Mouse (Mus musculus): ENCODE results near the gene Fam129c.
A peak's percentile ranks its signal among the peaks of the same experiment; 100 is the strongest.

Fam129c gene

DNA sequence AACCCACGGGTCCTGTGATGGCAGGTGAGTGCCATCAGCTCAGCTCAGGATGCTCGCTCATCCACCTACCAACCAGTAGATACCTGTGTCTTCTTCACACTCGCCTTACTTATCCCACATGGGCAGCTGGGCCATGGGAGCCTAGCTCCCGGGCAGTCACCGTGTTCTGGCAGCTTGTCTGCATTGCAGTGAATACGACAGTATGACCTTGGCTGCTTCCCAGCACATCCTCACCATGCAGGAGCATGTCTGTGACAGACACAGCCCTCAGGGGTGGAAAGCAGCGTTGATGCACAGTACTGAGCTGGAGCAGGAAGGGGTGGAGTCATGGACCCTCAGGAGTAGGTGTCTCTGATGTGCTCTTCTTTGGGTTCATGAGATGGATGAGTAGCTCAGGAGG is 23.0 kb upstream of the Fam129c start:
- no peak for DNase-seq (ENCODE audit: low spot score)

DNA sequence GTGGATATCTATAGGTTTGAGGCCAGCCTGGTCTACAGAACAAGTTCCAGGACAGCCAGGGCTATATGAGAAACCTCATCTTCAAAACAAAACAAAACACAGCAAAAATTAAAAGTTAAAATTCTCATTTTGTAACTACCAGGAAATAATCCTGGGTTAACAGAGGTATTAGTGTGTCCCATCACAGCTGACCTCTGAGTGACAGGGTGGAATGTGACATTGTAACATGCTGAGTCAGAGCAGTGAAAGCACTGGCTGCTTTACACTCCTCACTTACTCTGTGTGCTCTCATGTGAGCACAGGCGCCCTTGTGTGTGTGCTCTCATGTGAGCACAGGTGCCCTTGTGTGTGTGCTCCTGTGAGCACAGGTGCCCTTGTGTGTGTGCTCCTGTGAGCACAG is 22.4 kb upstream of the Fam129c start:
- no peak for DNase-seq (ENCODE audit: low spot score)

DNA sequence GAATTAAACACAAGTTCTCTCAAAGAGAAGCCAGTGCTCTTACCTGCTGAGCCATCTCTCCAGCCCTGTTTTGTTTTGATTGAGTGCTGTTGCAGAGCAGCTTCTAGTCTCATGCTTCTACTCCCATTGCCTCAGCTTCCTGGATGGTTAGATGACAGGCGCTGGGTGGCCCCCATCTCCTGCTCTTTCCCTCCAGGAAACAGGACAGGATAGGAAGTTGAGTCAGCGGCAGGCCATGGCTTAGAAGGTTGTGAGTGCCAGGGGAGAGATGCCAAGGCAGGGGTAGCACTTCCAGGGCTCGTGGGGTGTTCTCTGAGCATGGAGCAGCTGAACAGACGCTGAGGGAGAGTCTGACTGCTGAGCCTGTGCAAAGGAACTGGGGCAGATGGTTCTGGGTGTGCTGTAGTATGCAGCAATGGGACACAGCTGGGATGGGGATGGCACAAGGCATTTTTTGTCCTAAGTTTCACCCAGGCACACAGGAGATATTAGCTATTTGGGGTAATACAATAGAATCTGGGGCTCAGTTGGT is 19.5 kb upstream of the Fam129c start:
- no peak for DNase-seq (ENCODE audit: low spot score)

DNA sequence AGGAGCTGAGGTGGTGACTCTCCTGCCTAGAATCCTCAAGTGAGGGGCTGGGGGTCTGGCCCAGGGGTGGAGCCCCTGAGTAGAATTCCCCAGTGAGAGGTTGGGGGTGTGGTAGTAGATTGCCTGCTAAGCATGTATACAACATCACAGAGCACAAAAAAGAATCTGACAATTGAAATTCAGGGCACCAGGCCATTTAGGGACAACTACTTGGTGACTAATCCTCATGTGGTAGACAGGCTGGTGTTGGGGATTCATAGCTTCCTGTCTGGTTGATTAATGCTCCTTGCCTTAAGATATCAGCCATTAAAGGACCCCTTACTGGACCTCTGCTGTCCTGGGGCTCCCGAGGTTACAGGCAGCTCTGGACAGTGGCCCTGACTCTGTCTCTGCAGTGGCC is 18.4 kb upstream of the Fam129c start:
- DNase-seq (ENCODE audit: low spot score) = no peak

DNA sequence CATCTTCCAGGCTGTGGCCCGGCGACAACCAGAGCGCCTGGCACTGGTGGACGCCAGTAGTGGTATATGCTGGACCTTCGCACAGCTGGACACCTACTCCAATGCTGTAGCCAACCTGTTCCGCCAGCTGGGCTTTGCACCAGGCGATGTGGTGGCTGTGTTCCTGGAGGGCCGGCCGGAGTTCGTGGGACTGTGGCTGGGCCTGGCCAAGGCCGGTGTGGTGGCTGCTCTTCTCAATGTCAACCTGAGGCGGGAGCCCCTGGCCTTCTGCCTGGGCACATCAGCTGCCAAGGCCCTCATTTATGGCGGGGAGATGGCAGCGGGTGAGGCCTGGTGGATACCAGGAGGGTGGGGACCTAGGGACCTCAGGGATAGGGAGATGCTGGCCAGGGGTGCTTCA is 18.0 kb upstream of the Fam129c start:
- no peak for DNase-seq (ENCODE audit: low spot score)

DNA sequence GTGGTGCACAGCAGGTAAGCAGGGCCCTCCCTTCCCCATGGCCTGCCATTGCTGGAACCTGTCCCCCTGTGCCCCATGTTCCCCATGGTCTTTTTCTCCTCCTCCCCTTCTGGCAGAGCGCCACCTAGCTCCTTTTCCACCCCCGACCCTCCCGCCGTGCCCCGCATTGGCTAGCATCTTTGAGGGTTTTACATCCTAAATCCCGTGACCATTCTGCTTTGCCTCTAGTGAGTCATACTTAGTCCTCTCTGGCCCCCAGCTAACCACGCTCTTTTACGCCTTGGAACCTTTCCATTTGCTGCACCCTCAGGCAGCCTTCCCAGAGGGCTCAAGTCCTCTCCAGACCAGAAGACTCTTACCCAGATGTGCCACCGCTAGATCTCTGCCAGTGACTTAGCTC is 17.2 kb upstream of the Fam129c start:
- DNase-seq (ENCODE audit: low spot score) = no peak

DNA sequence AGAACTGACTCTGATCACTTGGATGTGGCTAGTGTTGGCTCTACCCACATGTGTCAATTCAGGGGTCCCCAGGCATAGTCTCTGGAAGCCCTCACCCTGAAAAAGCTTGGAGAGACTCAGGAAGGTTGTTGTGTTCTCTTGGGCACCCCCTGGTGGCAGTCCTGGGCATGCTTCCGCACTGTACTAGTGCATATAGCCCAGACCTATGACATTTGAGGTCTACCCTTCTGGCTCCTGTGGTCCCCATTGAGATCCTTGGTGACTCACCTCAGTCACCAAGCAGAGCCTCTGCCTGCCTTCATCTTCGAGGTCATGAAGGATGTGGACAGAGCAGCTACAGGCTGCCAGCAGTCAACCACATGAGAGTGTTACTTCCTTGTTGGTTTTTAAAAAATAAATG is 10.6 kb upstream of the Fam129c start:
- DNase-seq (ENCODE audit: low spot score) = no peak

DNA sequence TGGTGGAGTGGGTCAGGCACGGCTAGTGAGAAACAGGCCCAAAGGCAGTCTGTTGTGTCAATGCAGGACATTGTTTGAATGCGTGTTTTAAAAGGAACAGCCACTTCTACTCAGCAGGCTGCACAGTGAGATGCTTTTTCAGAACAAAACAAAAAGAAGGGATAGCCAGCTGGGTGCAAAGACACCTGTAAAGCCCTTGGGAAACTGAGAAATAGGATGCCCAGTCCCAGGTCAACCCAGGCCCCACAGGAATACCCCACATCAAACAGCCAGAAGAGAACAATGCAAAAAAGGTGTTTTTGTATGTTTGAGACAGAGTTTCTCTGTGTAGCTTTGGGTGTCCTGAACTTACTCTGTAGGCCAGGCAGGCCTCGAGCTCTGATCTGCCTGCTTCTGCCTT is 8.7 kb upstream of the Fam129c start:
- no peak for DNase-seq (ENCODE audit: low spot score)

- no peak for DNase-seq (ENCODE audit: low spot score)
Measured at GRCm38 (mm10) chr8:71591017-71591416, 6.4 kb upstream of the Fam129c start.

DNA sequence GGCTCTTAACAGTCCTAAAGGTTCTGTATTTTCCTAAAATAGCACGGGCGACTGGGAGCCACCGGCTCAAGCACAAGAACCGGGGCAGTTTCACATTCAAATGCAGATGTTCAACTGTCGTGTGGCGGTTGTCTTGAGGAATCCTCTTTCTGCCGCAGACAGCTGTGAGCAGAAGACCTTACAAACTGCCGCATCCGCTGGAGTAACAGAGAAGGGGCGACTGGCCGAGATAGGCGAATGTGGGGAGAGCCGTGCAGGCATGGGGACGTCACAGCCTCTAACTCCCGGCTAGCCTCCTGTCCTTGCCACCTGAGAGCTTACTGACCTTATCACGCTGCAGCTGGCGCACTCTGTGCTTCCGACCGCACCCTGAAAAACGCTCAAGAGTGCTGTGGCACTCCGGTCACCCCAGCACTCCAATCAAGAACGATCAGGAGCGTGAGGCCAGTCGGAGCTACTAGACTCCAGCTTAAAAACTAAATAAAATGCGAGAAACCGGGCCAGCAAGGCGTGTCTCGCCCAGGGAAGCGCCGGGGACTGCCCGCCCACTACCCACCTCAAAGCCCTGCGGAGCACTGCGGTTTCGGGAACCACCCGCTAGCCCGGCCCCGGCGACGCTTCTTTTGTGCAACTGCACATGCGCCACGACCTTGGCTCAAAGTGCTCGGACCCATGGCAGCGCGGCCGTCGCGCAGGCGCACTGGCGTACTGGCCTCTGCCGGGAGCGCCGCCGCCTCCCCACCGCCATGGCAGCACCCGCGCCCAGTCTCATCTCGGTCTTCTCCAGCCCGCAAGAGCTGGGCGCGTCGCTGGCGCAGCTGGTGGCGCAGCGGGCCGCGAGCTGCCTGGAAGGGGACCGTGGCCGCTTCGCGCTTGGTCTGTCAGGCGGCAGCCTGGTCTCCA is 5.7 kb upstream of the Fam129c start, which contains the start of gene Pgls:
Gene Pgls (plus strand): TSS at position 706 of the 903 bp plus-strand sequence.
- peak; percentile 91 for DNase-seq (ENCODE audit: low spot score)

- peak; percentile 65 for DNase-seq (ENCODE audit: low spot score)
Measured at GRCm38 (mm10) chr8:71592374-71593170, 4.9 kb upstream of the Fam129c start.

DNA sequence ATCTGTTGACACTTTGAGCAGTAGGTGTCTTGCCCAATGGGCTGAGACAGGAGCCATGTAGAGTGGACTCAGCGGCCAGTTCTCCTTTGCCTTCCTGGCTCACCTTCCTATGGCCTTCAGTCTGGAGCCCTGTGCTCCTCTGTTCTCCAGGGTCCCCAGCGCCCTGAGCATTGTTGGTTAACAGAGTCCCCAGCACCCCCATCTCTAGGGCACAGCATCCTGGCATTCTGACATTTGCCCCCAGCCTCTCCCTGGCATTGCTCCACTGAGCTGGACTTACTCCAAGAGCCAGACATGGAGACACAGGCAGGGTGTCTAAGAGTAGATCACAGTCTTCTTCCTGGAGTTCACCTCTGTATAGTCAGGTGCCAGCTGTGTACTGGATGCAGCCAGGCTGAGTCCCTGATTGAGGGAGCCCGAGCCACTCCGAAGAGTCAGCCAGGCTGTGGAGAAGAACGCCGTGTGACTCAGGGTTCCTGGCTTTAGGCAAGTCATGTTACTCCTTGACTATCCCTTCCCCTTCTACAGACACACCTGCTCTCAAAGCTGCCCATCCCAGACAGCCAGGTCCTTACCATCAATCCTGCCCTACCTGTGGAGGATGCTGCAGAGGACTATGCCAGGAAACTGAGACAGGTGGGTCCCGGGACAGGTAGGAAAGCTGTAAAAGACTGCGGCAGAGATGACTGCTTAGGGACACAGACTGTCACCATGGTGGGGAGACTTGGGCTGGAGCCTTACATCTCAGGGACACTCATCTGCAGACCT is 3.7 kb upstream of the Fam129c start:
- DNase-seq (ENCODE audit: low spot score) = no peak

DNA sequence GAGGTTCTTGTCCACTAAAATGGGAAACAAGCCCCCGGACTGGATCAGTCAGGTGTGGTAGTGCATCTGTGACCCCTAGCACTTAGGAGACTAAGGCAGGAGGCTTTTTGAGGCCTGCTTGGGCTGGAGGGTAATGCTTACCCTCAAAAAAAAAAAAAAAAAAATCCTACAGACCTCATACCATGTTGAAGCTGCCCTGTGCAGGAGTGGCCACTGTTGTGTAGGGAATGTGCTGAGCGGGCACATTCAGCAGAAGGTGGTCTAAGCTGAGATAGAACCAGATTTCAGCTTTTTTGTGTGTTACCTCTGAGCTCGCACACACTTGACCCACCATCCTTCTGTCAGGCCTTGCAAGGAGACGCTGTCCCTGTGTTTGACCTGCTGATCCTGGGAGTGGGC is 3.1 kb upstream of the Fam129c start:
- DNase-seq (ENCODE audit: low spot score) = no peak

- peak; percentile 82 for DNase-seq (ENCODE audit: low spot score)
Measured at GRCm38 (mm10) chr8:71595862-71596261, 1.6 kb upstream of the Fam129c start.

- no peak for DNase-seq (ENCODE audit: low spot score)
Measured at GRCm38 (mm10) chr8:71596384-71596783, 1.1 kb upstream of the Fam129c start.

DNA sequence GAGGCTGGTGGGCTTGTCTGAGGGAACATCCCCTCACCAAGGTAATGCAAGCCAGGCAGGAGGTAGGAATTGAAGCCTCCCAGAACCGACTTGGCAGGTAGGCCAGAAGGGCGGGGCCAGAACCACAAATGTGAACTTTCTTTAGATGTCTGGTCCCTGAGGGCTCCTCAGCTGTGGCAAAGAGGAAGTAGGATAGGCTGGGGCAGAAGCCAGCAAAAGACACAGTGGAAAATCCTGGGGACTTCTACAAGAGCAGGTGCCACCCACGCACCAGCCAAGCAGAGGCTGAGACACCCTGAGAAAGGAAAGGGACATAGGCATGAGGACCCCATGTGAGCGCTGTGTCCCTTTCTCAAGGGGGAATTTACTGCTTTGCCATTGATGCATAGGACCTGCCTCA is 650 bp upstream of the Fam129c start:
- no peak for DNase-seq (ENCODE audit: low spot score)

DNA sequence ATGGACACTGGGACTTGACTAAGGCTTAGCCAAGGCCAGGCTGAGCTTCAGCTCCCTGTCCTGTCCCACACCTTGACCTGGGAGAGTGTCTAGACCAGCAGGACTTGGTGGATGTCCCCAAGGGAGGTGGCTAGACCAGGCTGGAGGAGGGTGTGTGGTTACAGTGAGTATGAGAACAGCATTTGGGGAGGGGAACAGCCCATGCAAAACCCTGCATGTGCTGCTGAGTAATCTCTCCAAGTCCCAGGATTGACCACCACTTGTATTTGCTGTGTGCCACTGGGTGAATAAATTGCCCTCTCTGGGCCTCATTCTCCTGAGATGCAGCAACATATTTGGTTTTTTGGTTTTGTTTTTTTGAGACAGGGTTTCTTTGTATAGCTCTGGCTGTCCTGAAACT is 927 bp downstream of the Fam129c start:
- no peak for DNase-seq (ENCODE audit: low spot score)

DNA sequence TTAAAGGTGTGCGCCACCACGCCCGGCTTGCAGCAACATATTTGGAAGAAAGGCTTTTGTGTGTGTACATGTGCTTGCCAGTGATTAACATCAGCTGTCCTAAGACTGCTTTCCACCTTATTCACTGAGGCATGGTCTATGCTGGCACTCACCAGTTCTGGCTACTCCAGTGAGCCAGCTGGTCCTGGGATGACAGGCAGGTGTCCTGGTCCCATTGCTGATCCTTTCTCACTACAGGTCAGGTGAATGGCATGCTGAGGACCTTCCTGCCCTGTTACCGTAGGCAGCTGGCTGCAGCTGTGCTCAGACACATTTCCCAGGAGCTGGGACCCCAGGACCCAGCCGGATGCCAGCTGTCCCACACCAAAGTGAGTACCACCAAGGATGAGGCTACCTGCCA is 1.4 kb downstream of the Fam129c start:
- DNase-seq (ENCODE audit: low spot score) = no peak

DNA sequence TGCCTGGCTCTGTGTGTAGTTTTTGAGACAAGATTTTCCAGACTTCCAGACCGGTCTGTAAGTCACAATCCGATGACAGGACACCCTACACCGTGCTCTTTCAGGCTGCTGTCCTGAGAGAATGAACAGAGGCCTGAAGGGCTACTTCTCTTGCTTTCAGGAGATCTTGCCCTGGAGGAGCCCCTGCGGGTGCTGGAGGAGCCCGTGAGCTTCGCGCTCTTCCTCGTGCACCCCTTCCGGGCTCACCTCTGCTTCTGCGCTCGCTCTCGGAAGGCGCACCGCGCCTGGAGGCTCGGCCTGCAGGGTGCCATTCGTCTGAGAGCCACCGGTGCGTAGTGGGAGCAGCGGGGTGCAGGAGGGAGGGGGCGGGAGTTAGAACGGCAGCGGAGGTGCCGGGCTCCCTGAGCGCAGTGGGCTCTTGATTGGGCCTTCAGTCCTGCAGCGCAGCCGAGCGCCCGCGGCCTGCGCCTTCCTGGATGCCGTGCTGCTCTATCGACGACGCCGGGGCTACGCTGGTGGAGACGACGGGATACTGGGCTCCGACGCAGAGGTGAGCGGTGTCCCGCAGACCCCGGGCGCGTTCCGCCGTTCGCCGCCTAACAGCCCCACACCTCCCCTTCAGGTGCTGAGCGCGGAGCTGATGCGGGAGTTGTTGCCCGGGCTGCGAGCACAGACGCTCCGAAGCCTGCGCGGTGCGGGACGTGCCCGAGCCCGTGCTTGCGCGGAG is 4.7 kb downstream of the Fam129c start:
- no peak for DNase-seq (ENCODE audit: low spot score)

DNA sequence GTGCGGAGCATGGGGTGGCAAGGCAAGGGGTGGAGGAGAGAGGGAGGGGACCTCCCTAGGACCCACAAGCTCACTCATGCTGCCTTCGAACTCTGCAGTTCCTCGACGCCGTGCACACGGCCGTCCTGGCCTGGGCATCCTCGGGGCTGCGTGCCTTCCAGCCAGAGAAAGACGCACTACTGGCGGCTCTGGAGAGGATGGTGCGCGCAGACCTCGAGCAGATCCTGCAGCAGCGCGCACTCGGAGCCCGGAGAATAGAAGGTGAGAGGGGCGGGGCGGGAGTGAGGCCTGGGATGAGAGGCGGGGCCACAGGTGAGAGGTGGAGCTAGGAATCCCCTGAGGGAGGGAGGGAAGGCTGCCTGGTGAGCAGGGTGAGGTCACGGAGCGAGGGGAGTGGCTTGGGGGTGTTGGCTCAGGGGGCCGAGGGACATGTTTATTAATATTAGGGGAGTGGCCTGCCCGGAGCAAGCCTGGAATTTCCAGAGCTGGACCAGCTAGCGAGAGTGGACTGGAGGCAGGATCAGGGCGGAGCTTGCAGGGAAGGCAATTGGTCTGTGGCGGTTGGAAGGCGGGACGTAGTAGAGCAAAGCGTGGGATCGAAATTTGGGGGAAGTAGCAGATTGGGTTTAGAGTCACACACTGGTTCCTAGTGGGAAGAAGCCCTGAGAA is 5.4 kb downstream of the Fam129c start:
- DNase-seq (ENCODE audit: low spot score) = no peak

DNA sequence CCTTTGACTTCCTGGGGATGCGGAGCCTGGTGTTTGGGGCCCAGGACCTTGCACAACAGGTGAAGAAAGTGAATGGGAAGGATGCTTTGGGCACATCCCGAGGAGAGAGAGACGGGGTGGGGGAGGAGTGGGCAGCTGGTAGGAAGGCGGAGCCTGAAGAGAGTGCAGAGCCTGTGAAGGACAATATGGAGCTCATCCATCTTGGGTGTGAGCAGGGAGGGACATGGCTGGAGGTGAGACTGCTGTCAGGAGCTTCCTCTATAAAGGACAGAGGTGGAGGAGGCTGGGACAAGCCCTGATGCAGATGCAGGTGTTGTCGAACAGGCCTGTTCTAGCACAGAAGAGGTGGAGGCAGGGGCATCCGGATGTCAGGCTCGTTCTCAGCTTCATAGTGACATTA is 6.6 kb downstream of the Fam129c start:
- DNase-seq (ENCODE audit: low spot score) = no peak

All from layer of hippocampus, adult 9-10 months (tissue).